Mouse (Mus musculus) common myeloid progenitor, adult 5-6 weeks (primary cell): ENCODE measurements around the gene Topbp1. TPM values are rescaled to one million over a fixed set of nuclear protein-coding genes. Genes with fewer than 3 reads are reported as not detected.
"Not testable (repeated sequence)": the region's sequence is repeated elsewhere in the genome, so short reads cannot be mapped to it uniquely, and the experiment has no call there.

ENCODE experiments used
- ATAC-seq: replicated peaks from 2 replicates; pipeline ENCODE4 v1.8.0; 2016; ENCODE audit warnings: low read depth, mild to moderate bottlenecking, moderate TSS enrichment, inconsistent platforms; ENCODE audit not compliant: poor library complexity, severe bottlenecking
- total RNA-seq: library from RNA; stranded (forward); fragments of 200-1000, 187-1606 nt; gene quantifications from 2 replicates; pipeline ENCODE4 v1.2.3, GENCODE M21; 2017

The Topbp1 gene
- total RNA-seq, 1 experiment from 2014 or later = 242 TPM

- no peak for ATAC-seq
These were observed 43.0 kb downstream of the Topbp1 start for GRCm38 (mm10) chr9:103347996-103348490.

GRCm38 (mm10) chr9:103348791-103349190, 43.8 kb downstream of the Topbp1 start:
- ATAC-seq = no peak

GRCm38 (mm10) chr9:103353500-103354260, 48.7 kb downstream of the Topbp1 start:
- not testable (repeated sequence) for ATAC-seq

GRCm38 (mm10) chr9:103357893-103358292, 52.9 kb downstream of the Topbp1 start:
- peak; percentile 68; the same call in 1 of the 2 replicates for ATAC-seq

GRCm38 (mm10) chr9:103358545-103358944, 53.5 kb downstream of the Topbp1 start:
- no peak for ATAC-seq

- ATAC-seq = no peak
These were observed 55.6 kb downstream of the Topbp1 start for GRCm38 (mm10) chr9:103360642-103361041.

- no peak for ATAC-seq
These were observed 58.1 kb downstream of the Topbp1 start for GRCm38 (mm10) chr9:103363088-103363487.

GRCm38 (mm10) chr9:103363730-103364417, 58.9 kb downstream of the Topbp1 start:
- ATAC-seq = no peak

- peak; percentile 20; the same call in 1 of the 2 replicates for ATAC-seq
These were observed 59.7 kb downstream of the Topbp1 start for GRCm38 (mm10) chr9:103364601-103365289.

GRCm38 (mm10) chr9:103365290-103366247, 60.6 kb downstream of the Topbp1 start, which contains the start of gene Cdv3:
TSS of gene Cdv3 (minus strand) at chr9:103365840.
- ATAC-seq = peak; percentile 94

GRCm38 (mm10) chr9:103366356-103366755, 61.3 kb downstream of the Topbp1 start:
- no peak for ATAC-seq

- no peak for ATAC-seq
These were observed 64.9 kb downstream of the Topbp1 start for GRCm38 (mm10) chr9:103369951-103370350.

- no peak for ATAC-seq
These were observed 67.4 kb downstream of the Topbp1 start for GRCm38 (mm10) chr9:103372271-103373010.

- ATAC-seq = no peak
These were observed 71.6 kb downstream of the Topbp1 start for GRCm38 (mm10) chr9:103376346-103377320.

- ATAC-seq = no peak
These were observed 73.7 kb downstream of the Topbp1 start for GRCm38 (mm10) chr9:103378686-103379085.

- no peak for ATAC-seq
These were observed 74.2 kb downstream of the Topbp1 start for GRCm38 (mm10) chr9:103379199-103379598.

- ATAC-seq = no peak
These were observed 75.6 kb downstream of the Topbp1 start for GRCm38 (mm10) chr9:103380566-103380965.

GRCm38 (mm10) chr9:103382989-103383388, 78.0 kb downstream of the Topbp1 start:
- no peak for ATAC-seq
